Mouse (Mus musculus): ENCODE measurements around the gene Aldoc. TPM values are rescaled to one million over a fixed set of nuclear protein-coding genes. Genes with fewer than 3 reads are reported as not detected.

Aldoc gene
- polyA plus RNA-seq, 1 experiment = 2,621 TPM

- Histone ChIP-seq H3K4me1 (ENCODE audit: control insufficient read depth, insufficient read depth, low read length) (no peaks in the 10 kb centered on the region), H3K4me3 (replicated peaks; ENCODE audit: insufficient read depth, low read depth, low read length) (peak overlapping the region; percentile 81), H3K27ac (ENCODE audit: insufficient read depth, low read length) (no peak overlapping the region), H3K27me3 (ENCODE audit: control insufficient read depth, insufficient read depth, low read length) (no peaks in the 10 kb centered on the region)
- 58% methylated on average over 7 of the region's 7 CpGs for WGBS
- no peak for TF ChIP-seq POLR2A (IDR thresholded peaks at IDR 0.05; ENCODE audit: borderline replicate concordance, insufficient read depth, low read length)
- TF ChIP-seq CTCF (IDR thresholded peaks at IDR 0.05; ENCODE audit: borderline replicate concordance, insufficient read depth, low read depth, low read length) = no peak
- no peak for DNase-seq
Observed at GRCm38 (mm10) chr11:78300917-78301316, 21.9 kb upstream of the Aldoc start.

- Histone ChIP-seq H3K27ac (ENCODE audit: insufficient read depth, low read length) (no peak within 1 kb of the TSS), H3K4me3 (replicated peaks; ENCODE audit: insufficient read depth, low read depth, low read length) (peak within 1 kb of the TSS; percentile 81)
Observed at GRCm38 (mm10) chr11:78301357-78302084, 21.2 kb upstream of the Aldoc start, which contains the start of gene Spag5. Spag5 (plus strand) TSS chr11:78301529.

GRCm38 (mm10) chr11:78305272-78305671, 17.5 kb upstream of the Aldoc start:
- Histone ChIP-seq H3K4me3 (replicated peaks; ENCODE audit: insufficient read depth, low read depth, low read length) (no peak overlapping the region), H3K4me1 (ENCODE audit: control insufficient read depth, insufficient read depth, low read length) (no peaks in the 10 kb centered on the region), H3K27ac (ENCODE audit: insufficient read depth, low read length) (no peak overlapping the region), H3K27me3 (ENCODE audit: control insufficient read depth, insufficient read depth, low read length) (no peaks in the 10 kb centered on the region)
- 88% methylated on average over 4 of the region's 4 CpGs for WGBS
- TF ChIP-seq POLR2A (IDR thresholded peaks at IDR 0.05; ENCODE audit: borderline replicate concordance, insufficient read depth, low read length) (no peak), CTCF (IDR thresholded peaks at IDR 0.05; ENCODE audit: borderline replicate concordance, insufficient read depth, low read depth, low read length) (no peak)
- DNase-seq = no peak

More at GRCm38 (mm10) chr11:78301357-78302084, 21.2 kb upstream of the Aldoc start, which contains the start of gene Spag5:
- WGBS = under 1% methylated on average over 49 of the region's 49 CpGs
- no peaks in the 10 kb centered on the region for H3K4me1 ChIP-seq (ENCODE audit: control insufficient read depth, insufficient read depth, low read length)
- H3K27me3 ChIP-seq (ENCODE audit: control insufficient read depth, insufficient read depth, low read length) = no peaks in the 10 kb centered on the region
- TF ChIP-seq POLR2A (IDR thresholded peaks at IDR 0.05; ENCODE audit: borderline replicate concordance, insufficient read depth, low read length) (0 out of 2 replicates have a peak, but pooled peaks have one; percentile 16), CTCF (IDR thresholded peaks at IDR 0.05; ENCODE audit: borderline replicate concordance, insufficient read depth, low read depth, low read length) (no peak)
- DNase-seq = peak; percentile 84 to 86

GRCm38 (mm10) chr11:78310861-78311511, 11.8 kb upstream of the Aldoc start:
- Histone ChIP-seq H3K27me3 (ENCODE audit: control insufficient read depth, insufficient read depth, low read length) (no peaks in the 10 kb centered on the region), H3K27ac (ENCODE audit: insufficient read depth, low read length) (no peak overlapping the region), H3K4me3 (replicated peaks; ENCODE audit: insufficient read depth, low read depth, low read length) (no peak overlapping the region), H3K4me1 (ENCODE audit: control insufficient read depth, insufficient read depth, low read length) (no peaks in the 10 kb centered on the region)
- DNase-seq = no peak
- TF ChIP-seq POLR2A (IDR thresholded peaks at IDR 0.05; ENCODE audit: borderline replicate concordance, insufficient read depth, low read length) (no peak), CTCF (IDR thresholded peaks at IDR 0.05; ENCODE audit: borderline replicate concordance, insufficient read depth, low read depth, low read length) (no peak)
- 71% methylated on average over 8 of the region's 8 CpGs for WGBS

GRCm38 (mm10) chr11:78313662-78314061, 9.1 kb upstream of the Aldoc start:
- no peak overlapping the region for H3K27ac ChIP-seq (ENCODE audit: insufficient read depth, low read length)
- 92% methylated on average over 2 of the region's 2 CpGs for WGBS
- DNase-seq = no peak
- no peaks in the 10 kb centered on the region for H3K4me1 ChIP-seq (ENCODE audit: control insufficient read depth, insufficient read depth, low read length)
- H3K27me3 ChIP-seq (ENCODE audit: control insufficient read depth, insufficient read depth, low read length) = no peaks in the 10 kb centered on the region
- TF ChIP-seq POLR2A (IDR thresholded peaks at IDR 0.05; ENCODE audit: borderline replicate concordance, insufficient read depth, low read length) (no peak), CTCF (IDR thresholded peaks at IDR 0.05; ENCODE audit: borderline replicate concordance, insufficient read depth, low read depth, low read length) (no peak)
- H3K4me3 ChIP-seq (replicated peaks; ENCODE audit: insufficient read depth, low read depth, low read length) = no peak overlapping the region

- WGBS = 77% methylated on average over 2 of the region's 2 CpGs
- no peaks in the 10 kb centered on the region for H3K4me1 ChIP-seq (ENCODE audit: control insufficient read depth, insufficient read depth, low read length)
- DNase-seq = no peak
- H3K27me3 ChIP-seq (ENCODE audit: control insufficient read depth, insufficient read depth, low read length) = no peaks in the 10 kb centered on the region
- no peak overlapping the region for H3K27ac ChIP-seq (ENCODE audit: insufficient read depth, low read length)
- TF ChIP-seq CTCF (IDR thresholded peaks at IDR 0.05; ENCODE audit: borderline replicate concordance, insufficient read depth, low read depth, low read length) = no peak
- no peak for TF ChIP-seq POLR2A (IDR thresholded peaks at IDR 0.05; ENCODE audit: borderline replicate concordance, insufficient read depth, low read length)
- no peak overlapping the region for H3K4me3 ChIP-seq (replicated peaks; ENCODE audit: insufficient read depth, low read depth, low read length)
Observed at GRCm38 (mm10) chr11:78318411-78318810, 4.4 kb upstream of the Aldoc start.

GRCm38 (mm10) chr11:78322076-78322831, 514 bp upstream of the Aldoc start:
- 37% methylated on average over 2 of the region's 2 CpGs for WGBS
- Histone ChIP-seq H3K4me1 (ENCODE audit: control insufficient read depth, insufficient read depth, low read length) (peaks cover 8% of the 10 kb centered on the region), H3K27ac (ENCODE audit: insufficient read depth, low read length) (peak overlapping the region; percentile 14; the same call in 1 of the 2 replicates), H3K4me3 (replicated peaks; ENCODE audit: insufficient read depth, low read depth, low read length) (peak overlapping the region; percentile 85), H3K27me3 (ENCODE audit: control insufficient read depth, insufficient read depth, low read length) (no peaks in the 10 kb centered on the region)
- DNase-seq = no peak
- TF ChIP-seq CTCF (IDR thresholded peaks at IDR 0.05; ENCODE audit: borderline replicate concordance, insufficient read depth, low read depth, low read length) (no peak), POLR2A (IDR thresholded peaks at IDR 0.05; ENCODE audit: borderline replicate concordance, insufficient read depth, low read length) (no peak)
